Mouse (Mus musculus): ENCODE results near the gene Efcab5. TPM values are rescaled to one million over a fixed set of nuclear protein-coding genes. Genes with fewer than 3 reads are reported as not detected.

Gene Efcab5
- total RNA-seq (2021), result 1 to 10 TPM; 3.7 to 4.2 TPM
- long read RNA-seq, experiment 1, partial matches to known transcripts, result 0 of 2 reads
- long read RNA-seq, experiment 1, other reads (novel, unspliced or antisense), result 2 of 2 reads
- long read RNA-seq, experiment 2, partial matches to known transcripts, result 0 of 1 reads
- long read RNA-seq, experiment 2, other reads (novel, unspliced or antisense), result 1 of 1 reads

DNA sequence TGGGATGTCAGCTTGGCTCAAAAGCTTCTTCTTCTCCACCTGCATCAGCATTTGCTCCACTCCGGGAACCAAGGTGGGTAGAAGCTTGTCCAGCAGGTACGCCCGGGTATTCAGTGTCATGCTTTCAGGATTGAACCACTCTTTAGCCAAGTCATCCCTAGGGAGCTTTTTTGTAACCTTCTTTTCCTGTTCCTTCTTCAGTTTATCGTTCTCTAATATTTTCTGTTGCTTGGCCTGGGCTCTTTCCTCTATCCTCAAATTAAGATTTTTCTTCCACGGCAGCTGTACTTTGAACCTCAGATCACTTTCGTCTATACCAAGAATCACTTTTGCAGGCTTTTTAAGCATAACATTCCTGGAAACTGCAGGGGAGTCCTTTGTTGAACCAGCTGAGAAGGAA is at the start of gene Efcab5:
TSS of gene Efcab5 (minus strand) at position 101 of the 400 bp plus-strand sequence.
- no peak within 1 kb of the TSS for H3K4me3 ChIP-seq
- H3K27ac ChIP-seq, result no peak within 1 kb of the TSS
- intact Hi-C loops (cut with DNase I), result loop anchor here (5.0 kb wide), 1 partner anchor 87 kb away; no protein-coding TSS in a partner anchor
- no peak for DNase-seq (ENCODE audit: extremely low spot score in 1 of 2, low spot score in 2 of 2)
- no peak for TF ChIP-seq CTCF (IDR thresholded peaks at IDR 0.05)

DNA sequence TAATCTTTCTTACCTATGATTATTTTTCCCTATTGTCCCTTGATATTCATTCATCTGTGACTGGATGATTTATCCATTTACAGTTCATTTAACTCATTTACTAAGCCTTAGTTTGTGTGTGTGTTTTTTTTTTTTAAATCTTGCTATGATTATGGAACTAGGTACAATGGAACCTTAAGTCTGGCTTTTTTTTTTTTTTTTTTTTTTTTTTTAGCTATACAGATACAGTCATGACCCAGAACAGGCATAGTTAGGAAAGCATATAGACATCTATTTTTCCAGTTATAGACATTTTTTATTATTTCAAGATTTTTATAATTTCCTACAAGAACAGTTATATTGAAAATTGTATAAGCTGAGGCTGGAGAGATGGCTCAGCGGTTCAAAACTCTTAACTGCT is 46.5 kb upstream of the Efcab5 start:
- no peak for TF ChIP-seq CTCF (IDR thresholded peaks at IDR 0.05)
- Histone ChIP-seq H3K4me3 (no peak overlapping the region), H3K27ac (no peak overlapping the region)
- intact Hi-C loops (cut with DNase I), result no loop called here
- DNase-seq (ENCODE audit: extremely low spot score in 1 of 2, low spot score in 2 of 2), result no peak

DNA sequence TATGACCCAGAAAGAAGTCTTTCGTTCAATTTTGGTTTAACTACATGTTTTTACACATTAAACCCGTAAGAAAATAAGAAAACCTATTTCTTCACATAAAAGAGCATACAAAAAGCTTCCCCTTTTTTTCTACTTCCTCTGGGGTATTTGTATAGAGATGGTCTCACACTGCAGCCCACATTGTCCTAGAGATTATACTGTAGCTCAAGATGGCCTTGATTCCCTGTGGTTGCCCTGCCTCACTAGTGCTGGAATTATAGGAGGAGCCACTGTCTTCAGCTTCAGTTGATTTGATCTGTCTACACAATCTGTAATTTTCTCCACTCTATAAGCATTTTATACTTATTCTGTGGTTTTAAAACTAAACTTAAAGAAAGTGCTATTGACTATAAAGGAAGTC is 42.7 kb upstream of the Efcab5 start:
- no peak overlapping the region for H3K4me3 ChIP-seq
- DNase-seq (ENCODE audit: extremely low spot score in 1 of 2, low spot score in 2 of 2), result no peak
- intact Hi-C loops (cut with DNase I), result no loop called here
- no peak overlapping the region for H3K27ac ChIP-seq
- TF ChIP-seq CTCF (IDR thresholded peaks at IDR 0.05), result no peak

DNA sequence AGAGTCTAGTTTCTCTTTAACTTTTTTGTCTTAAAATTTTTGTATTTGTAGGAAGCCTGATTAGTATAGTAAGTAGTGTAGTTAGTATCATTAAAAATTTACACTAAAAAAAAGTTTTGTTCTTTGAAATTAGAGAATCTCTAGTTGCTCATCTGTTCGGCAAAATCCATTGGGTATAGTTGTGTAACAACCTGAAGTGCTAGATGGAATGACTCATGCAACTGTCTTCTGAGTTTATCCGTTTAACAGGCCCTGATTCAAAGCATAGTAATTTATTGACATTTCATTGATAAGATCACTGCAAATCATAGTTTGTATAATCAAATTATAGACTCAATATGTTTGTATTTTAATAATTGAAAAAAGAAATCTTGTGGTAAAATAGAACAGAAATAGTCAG is 42.0 kb upstream of the Efcab5 start:
- TF ChIP-seq CTCF (IDR thresholded peaks at IDR 0.05), result no peak
- H3K4me3 ChIP-seq, result no peak overlapping the region
- no peak for DNase-seq (ENCODE audit: extremely low spot score in 1 of 2, low spot score in 2 of 2)
- no peak overlapping the region for H3K27ac ChIP-seq
- intact Hi-C loops (cut with DNase I), result no loop called here

DNA sequence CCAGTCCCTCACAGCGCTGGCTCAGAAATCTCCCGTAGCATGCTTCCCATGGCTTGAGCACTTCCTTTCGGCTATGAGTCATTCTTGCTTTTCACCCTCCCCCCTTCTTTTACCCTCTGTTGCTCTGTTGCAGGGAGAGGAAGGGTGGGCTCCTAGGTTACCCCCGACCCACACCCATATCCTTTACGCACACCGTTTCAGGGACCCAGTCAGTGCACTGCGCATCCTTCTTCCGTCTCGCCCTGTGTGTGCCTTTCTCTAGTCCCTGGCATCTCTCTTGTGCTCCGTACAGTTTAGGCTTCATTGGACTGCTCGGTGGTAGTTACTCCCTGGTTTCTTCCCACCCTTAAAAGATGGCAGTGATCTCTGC is 28.0 kb upstream of the Efcab5 start:
- H3K27ac ChIP-seq, result peak overlapping the region; percentile 97
- peak in 1 of 2 experiments; percentile 33 for DNase-seq (ENCODE audit: extremely low spot score in 1 of 2, low spot score in 2 of 2)
- peak overlapping the region; percentile 72 for H3K4me3 ChIP-seq
- no peak for TF ChIP-seq CTCF (IDR thresholded peaks at IDR 0.05)
- intact Hi-C loops (cut with DNase I), result loop anchor here (2.0 kb wide), 1 partner anchor 42 kb away; no protein-coding TSS in a partner anchor

DNA sequence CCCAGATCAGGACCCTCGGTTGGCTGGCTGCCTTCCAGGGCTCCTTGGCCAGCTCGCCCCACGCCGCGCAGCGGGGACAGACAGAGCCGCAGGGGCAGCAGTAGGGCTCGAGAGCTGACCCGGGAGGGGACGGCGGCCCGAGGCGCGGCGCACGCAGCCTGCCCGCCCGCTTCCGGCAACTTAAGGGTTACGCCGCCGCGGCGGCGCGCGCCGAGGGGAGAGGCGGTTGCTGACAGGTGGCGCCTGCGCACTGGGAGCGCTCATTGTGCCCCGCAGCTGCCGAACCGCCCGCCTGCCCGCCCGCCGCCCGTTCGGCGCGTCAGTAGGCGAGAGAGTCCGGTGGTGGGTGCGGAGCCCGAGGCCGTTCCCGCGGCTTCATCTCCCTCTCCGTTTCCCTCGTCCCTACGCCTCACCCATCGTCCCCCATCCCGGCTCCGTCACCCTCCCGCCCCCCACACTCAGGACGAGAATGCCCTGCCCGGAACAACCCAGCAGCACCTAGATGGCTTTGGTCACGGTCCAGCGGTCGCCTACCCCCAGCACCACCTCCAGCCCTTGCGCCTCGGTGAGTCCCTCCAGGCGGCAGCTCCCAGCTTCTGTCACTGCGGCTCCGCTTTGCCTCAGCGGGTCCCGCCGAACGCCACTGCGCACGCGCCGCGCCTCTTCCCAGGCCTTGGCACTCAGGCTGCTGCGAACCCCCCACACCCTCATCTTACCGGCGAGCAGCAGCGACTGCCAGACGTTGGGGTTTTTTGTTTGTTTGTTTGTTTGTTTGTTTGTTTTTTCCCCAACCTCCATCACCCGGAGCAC is 27.4 kb upstream of the Efcab5 start, which contains the start of gene Ssh2:
TSS of gene Ssh2 (plus strand) at position 337 of the 810 bp plus-strand sequence.
- peak within 1 kb of the TSS; percentile 97 for H3K27ac ChIP-seq
- no peak; the same call in 1 of the 2 replicates for TF ChIP-seq CTCF (IDR thresholded peaks at IDR 0.05)
- peak within 1 kb of the TSS; percentile 72 for H3K4me3 ChIP-seq
- intact Hi-C loops (cut with DNase I), result loop anchor here (2.0 kb wide), 2 partner anchors 41 to 231 kb away; no protein-coding TSS in a partner anchor
- DNase-seq (ENCODE audit: extremely low spot score in 1 of 2, low spot score in 2 of 2), result peak; percentile 84 to 88

DNA sequence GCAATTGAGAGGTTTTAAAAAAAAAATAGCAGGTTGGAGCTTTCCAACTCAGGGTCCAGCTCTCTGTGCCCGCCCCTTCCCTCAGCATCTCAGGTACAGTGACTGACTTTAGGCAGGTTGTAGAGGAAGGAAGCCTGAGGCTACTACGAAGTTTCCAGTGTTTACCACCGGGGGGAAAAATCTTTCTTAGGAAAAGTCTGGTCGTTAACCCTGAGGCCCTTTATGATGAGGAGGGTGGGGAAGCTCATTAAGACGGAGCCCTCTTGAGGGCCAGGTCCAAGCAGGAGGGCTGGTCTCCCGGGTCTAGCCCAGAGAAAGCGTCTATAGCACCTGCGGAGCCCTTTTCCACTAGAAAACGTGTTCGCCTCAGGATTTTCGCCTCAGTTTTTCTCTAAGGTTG is 26.7 kb upstream of the Efcab5 start:
- intact Hi-C loops (cut with DNase I), result loop anchor here (2.0 kb wide), 1 partner anchor 231 kb away; no protein-coding TSS in a partner anchor
- TF ChIP-seq CTCF (IDR thresholded peaks at IDR 0.05), result no peak
- Histone ChIP-seq H3K27ac (peak overlapping the region; percentile 97), H3K4me3 (peak overlapping the region; percentile 72)
- no peak for DNase-seq (ENCODE audit: extremely low spot score in 1 of 2, low spot score in 2 of 2)

DNA sequence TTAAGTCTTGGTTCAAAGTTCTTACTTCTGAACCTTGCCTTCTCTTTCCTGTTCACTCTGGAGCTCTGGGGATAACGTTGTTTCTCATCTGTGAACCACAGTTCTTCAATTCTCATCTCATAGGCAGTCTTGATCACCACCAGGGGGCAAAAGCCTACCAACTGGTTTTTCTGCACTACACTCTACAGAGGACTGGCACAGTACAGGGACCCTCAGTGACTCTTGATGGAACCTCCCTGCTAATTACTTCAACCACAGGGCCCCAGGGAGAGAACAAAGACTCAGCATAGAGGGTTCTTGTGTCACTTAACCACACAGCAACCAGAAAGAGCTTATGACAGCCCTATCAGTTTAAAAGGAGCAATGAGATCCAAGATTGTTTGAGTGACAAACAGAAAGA is 26.0 kb upstream of the Efcab5 start:
- TF ChIP-seq CTCF (IDR thresholded peaks at IDR 0.05), result peak; percentile 82
- peak; percentile 40 to 45 for DNase-seq (ENCODE audit: extremely low spot score in 1 of 2, low spot score in 2 of 2)
- intact Hi-C loops (cut with DNase I), result loop anchor here (1.0 to 2.0 kb wide), 2 partner anchors 94 to 232 kb away; no protein-coding TSS in a partner anchor
- H3K27ac ChIP-seq, result no peak overlapping the region
- H3K4me3 ChIP-seq, result no peak overlapping the region

DNA sequence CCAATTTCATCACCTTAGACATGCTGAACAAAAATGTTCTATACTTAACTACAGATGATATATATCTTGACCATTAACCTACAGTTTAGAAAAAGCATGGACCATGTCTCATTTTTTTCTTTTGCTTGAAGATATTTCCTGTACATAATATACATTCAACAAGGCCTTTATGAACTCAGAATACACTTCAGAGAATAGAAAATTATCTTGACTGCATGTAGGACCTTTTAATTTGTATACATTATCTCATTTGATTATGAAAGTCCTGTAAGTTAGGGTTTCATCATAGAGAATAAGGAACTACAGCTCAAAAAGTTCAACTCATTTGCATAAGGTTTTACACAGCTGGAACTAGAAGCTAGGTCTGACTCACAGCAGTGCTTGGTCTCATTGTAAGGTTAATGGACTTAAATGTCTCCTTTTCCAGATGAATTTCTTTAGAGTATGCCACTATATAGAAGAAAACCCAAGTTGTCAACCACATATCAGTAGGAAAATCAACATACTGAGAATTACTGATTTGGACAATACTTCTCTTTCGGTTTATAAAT is 25.4 kb upstream of the Efcab5 start:
- intact Hi-C loops (cut with DNase I), result loop anchor here (1.0 to 2.0 kb wide), 2 partner anchors 94 to 233 kb away; no protein-coding TSS in a partner anchor
- DNase-seq (ENCODE audit: extremely low spot score in 1 of 2, low spot score in 2 of 2), result no peak
- no peak for TF ChIP-seq CTCF (IDR thresholded peaks at IDR 0.05)
- Histone ChIP-seq H3K4me3 (no peak overlapping the region), H3K27ac (no peak overlapping the region)

DNA sequence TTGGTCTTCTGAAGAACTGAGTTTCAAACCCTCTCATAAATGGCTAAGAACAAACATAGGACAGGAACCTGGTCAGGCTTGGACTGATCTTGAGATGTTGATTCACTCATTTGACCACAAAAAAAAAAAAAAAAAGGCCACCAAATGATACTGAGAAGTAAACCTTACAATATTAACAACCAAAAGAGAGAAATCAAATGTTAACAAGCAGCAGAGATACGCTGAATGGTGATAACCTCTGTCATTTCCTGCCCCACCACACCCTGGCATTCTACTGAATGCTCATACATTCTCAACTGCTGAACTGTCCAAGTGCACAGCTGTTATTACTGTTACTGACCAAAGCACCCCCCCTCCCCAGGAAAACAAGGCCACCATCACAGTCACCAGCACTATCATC is 11.9 kb upstream of the Efcab5 start:
- no peak overlapping the region for H3K4me3 ChIP-seq
- no peak for TF ChIP-seq CTCF (IDR thresholded peaks at IDR 0.05)
- DNase-seq (ENCODE audit: extremely low spot score in 1 of 2, low spot score in 2 of 2), result no peak
- H3K27ac ChIP-seq, result no peak overlapping the region
- intact Hi-C loops (cut with DNase I), result no loop called here

DNA sequence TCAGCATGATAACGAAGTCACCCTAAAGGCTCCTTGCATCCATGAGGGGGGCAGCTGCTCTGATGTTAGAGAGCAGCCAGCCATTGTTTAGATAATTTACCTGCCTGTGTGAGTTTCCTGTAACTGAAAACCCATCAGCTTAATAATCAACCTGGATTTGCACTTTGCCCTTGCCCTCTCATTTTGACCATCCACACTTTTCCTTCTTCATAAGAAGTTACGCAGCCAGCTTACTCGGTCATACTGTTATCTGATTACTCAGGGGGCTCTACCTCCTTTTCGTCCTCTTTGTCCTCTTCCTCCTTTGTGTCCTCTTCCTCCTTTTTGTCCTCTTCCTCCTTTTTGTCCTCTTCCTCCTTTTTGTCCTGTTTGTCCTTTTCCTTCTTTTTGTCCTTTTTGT is 10.9 kb upstream of the Efcab5 start:
- intact Hi-C loops (cut with DNase I), result no loop called here
- DNase-seq (ENCODE audit: extremely low spot score in 1 of 2, low spot score in 2 of 2), result no peak
- no peak for TF ChIP-seq CTCF (IDR thresholded peaks at IDR 0.05)
- Histone ChIP-seq H3K27ac (no peak overlapping the region), H3K4me3 (no peak overlapping the region)

All from left cerebral cortex, adult 2 months (tissue).